Mouse (Mus musculus) liver, adult 2 months (tissue): ENCODE data around the gene Styk1. TPM values are rescaled to one million over a fixed set of nuclear protein-coding genes. Genes with fewer than 3 reads are reported as not detected.

Experiments used
- DNase-seq: peaks from one replicate; pipeline ENCODE4 v3.0.0-alpha.2; 2011; ENCODE audit warnings: low read depth, low spot score; ENCODE audit errors: extremely low read depth
- H3K27ac ChIP-seq: fragments of 200-500 bp; replicated peaks from 2 replicates; pipeline ENCODE4 v1.5.1; 2012; ENCODE audit warnings: low read depth, mild to moderate bottlenecking, control low read depth, inconsistent platforms, low read length; ENCODE audit not compliant: insufficient read depth
- H3K27me3 ChIP-seq: fragments of 200-500 bp; 2 replicates; pipeline ENCODE4 v1.6.1; 2012; ENCODE audit warnings: mild to moderate bottlenecking, moderate library complexity, low read length, inconsistent platforms; ENCODE audit not compliant: control insufficient read depth, insufficient read depth
- H3K36me3 ChIP-seq: fragments of 200-500 bp; 2 replicates; pipeline ENCODE4 v1.6.1; 2012; ENCODE audit warnings: low read length, inconsistent platforms; ENCODE audit not compliant: control insufficient read depth, insufficient read depth
- H3K4me1 ChIP-seq: fragments of 200-500 bp; 2 replicates; pipeline ENCODE4 v1.6.1; 2011; ENCODE audit warnings: low read length; ENCODE audit not compliant: control insufficient read depth, insufficient read depth
- H3K4me3 ChIP-seq: fragments of 200-500 bp; 2 replicates; pipeline ENCODE4 v1.5.1; 2011; ENCODE audit warnings: low read depth, mild to moderate bottlenecking, control low read depth, low read length, moderate library complexity; ENCODE audit not compliant: insufficient read depth
- H3K79me2 ChIP-seq: fragments of 200-500 bp; 2 replicates; pipeline ENCODE4 v1.6.1; 2012; ENCODE audit warnings: inconsistent platforms, mild to moderate bottlenecking, low read length, moderate library complexity; ENCODE audit not compliant: control insufficient read depth, insufficient read depth
- H3K9ac ChIP-seq: fragments of 200-500 bp; 2 replicates; pipeline ENCODE4 v1.6.1; 2012; ENCODE audit warnings: low read depth, mild to moderate bottlenecking, control low read depth, inconsistent platforms, low read length
- CTCF ChIP-seq: fragments of 200-500 bp; IDR thresholded peaks from 2 replicates; pipeline ENCODE4 v1.5.1; 2011; ENCODE audit warnings: low read depth, low read length, control low read depth
- POLR2A ChIP-seq: fragments of 200-500 bp; IDR thresholded peaks from 2 replicates; pipeline ENCODE4 v1.6.1; 2011; ENCODE audit warnings: low read length, control low read depth; ENCODE audit not compliant: insufficient read depth; ENCODE audit errors: extremely low read depth
- WGBS: fragments of 180-500 bp; shearing (Covaris S2); methylation state at CpG from one replicate; pipeline ENCODE4 v1.1.7; 2018; 5-methylcytosine and 5-hydroxymethylcytosine counted together
- polyA plus RNA-seq: library from polyadenylated mRNA; depleted of rRNA; stranded (reverse); fragments of >200 nt; gene quantifications from 2 replicates; pipeline ENCODE4 v1.2.3, GENCODE M21; 2012
- total RNA-seq: library from RNA; depleted of rRNA; stranded (reverse); fragments of >200 nt; gene quantifications from 2 replicates; pipeline ENCODE4 v1.2.3, GENCODE M21; 2014

Gene Styk1
- total and polyA plus RNA-seq, 2 experiments = not detected

DNA sequence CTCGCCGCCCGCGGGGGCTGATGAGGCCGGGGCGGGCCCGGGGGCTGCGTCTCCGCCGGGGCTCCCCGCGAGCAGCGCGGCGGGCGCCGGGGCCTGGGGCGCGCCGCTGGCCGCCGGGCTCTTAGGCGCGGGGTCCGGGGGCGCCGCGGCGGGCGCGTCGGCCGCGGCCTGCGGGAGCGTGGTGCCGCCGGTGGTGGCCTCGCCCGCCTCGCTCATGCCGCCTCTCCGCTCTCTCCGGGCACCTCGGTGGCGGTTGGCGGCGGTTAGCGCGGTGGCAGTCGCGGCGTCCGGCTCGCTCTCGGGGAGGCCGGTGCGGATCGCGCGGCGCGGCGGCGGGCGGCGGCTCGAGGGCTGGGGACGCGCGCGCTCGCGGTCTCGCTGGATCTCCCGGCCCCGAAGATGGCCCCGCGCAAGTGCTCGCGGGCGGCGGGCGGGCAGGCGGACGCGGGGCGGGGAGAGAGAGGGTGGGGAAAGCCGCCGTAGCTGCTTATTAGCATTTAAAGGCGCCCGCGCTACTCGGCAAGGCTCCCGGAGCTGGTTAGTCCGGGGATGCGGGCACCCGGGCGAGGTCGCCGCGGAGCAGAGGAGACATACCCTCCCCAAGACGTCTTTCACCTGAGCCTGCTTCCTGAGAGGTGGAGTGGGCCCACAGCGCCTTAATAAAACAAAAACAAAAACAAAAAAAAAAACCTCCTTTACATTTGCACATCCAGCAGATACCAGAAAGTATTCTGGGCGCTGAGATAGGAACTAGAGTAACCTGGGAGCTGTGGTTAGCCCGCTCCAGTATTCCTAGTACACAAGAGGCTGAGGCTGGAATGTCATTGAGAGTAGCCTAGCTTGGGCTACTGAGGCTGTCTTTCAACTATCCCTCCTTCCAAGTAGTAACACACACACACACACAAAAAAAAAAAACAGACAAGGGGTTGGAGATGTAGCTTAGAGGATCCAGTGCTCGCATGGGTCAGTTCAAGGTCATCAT lies 34.9 kb upstream of the Styk1 start, which contains the start of gene Ybx3:
TSS of gene Ybx3 (minus strand) at position 437 of the 982 bp plus-strand sequence.
- no peaks in the 10 kb centered on the region for H3K36me3 ChIP-seq
- TF ChIP-seq POLR2A (no peak), CTCF (no peak)
- peak within 1 kb of the TSS; percentile 86 for H3K4me3 ChIP-seq
- WGBS = 2% methylated on average over 96 of the region's 107 CpGs
- H3K9ac ChIP-seq = peak within 1 kb of the TSS; percentile 99
- H3K27ac ChIP-seq = peak within 1 kb of the TSS; percentile 38; the same call in 1 of the 2 replicates
- DNase-seq = peak; percentile 50
- no peaks in the 10 kb centered on the region for H3K27me3 ChIP-seq
- H3K4me1 ChIP-seq = peaks cover 3% of the 10 kb centered on the region; the same call in 1 of the 2 replicates
- peaks cover 8% of the 10 kb centered on the region for H3K79me2 ChIP-seq

DNA sequence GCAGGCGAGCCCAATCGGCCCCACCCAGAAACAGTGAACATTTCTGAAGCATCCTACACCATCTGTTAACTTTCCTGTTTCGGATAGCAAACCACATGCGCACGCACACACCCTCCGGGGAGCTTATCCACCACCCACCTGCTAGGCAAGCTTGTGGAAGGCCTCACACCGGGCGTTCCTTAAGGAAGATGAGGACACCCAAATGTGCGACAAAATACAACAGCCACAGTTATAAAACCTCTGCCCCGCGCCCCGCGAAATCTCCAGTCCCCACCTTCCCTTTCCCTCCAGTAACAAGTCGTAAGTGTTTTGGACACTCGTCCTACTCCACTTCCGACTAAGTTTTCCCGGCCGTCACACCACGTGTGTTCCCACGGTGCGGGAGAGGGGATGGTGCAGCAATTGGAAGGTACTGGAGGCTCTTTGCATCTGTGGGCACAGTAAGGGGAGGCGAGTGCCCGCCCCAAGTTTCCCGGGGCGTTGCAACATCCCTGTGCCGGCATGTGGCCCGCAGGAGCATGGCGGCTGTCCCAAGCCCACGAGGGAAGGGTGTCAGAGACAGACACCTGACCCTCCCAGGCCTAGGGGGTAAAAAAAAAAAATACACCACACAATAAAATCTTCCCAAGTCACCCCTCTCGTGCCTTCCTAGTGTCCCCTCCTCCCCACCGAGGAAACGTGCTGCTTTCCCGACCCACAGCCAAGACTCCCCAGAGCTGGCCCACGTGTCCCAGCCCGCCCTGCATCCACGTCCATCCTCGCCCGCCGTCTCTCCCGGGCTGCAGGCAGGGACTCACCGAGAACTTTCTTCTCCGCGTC lies 34.0 kb upstream of the Styk1 start:
- peaks cover 8% of the 10 kb centered on the region for H3K79me2 ChIP-seq
- peak overlapping the region; percentile 99 for H3K9ac ChIP-seq
- peak overlapping the region; percentile 86 for H3K4me3 ChIP-seq
- TF ChIP-seq POLR2A (no peak), CTCF (no peak)
- no peak overlapping the region for H3K27ac ChIP-seq
- WGBS = 5% methylated on average over 43 of the region's 43 CpGs
- H3K36me3 ChIP-seq = no peaks in the 10 kb centered on the region
- H3K27me3 ChIP-seq = no peaks in the 10 kb centered on the region
- H3K4me1 ChIP-seq = peaks cover 6% of the 10 kb centered on the region
- DNase-seq = peak; percentile 31

GRCm38 (mm10) chr6:131386416-131387019 lies 33.1 kb upstream of the Styk1 start:
- Histone ChIP-seq H3K4me1 (peaks cover 6% of the 10 kb centered on the region), H3K36me3 (no peaks in the 10 kb centered on the region), H3K9ac (no peak overlapping the region), H3K79me2 (peaks cover 8% of the 10 kb centered on the region), H3K27me3 (no peaks in the 10 kb centered on the region), H3K27ac (no peak overlapping the region), H3K4me3 (no peak overlapping the region)
- DNase-seq = no peak
- 78% methylated on average over 9 of the region's 9 CpGs for WGBS
- no peak for TF ChIP-seq POLR2A
- no peak for TF ChIP-seq CTCF

DNA sequence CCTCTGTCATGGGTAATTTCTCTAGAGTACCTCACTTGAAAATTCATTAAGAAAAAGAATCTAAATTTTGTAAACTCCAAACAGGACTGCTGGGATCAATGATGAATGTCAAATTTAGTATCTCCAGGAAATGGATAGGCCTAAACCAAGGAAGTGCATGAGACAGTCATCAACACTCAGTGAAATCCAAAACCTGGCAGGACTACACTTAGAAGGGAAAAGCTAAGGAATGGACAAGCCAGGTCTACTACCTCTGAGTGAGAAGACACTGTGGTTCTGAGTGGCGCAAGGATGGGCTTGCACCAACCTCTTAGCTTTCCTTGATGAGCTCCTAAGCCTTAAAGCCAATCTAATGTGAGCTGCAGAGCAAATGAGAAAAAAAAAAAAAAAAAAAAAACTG lies 32.1 kb upstream of the Styk1 start:
- Histone ChIP-seq H3K9ac (no peak overlapping the region), H3K27ac (no peak overlapping the region), H3K4me1 (peaks cover 6% of the 10 kb centered on the region), H3K79me2 (peaks cover 8% of the 10 kb centered on the region), H3K36me3 (peaks cover 2% of the 10 kb centered on the region; the same call in 1 of the 2 replicates), H3K27me3 (no peaks in the 10 kb centered on the region), H3K4me3 (no peak overlapping the region)
- 86% methylated on average over 1 of the region's 1 CpGs for WGBS
- TF ChIP-seq CTCF (no peak), POLR2A (no peak)
- DNase-seq = no peak

DNA sequence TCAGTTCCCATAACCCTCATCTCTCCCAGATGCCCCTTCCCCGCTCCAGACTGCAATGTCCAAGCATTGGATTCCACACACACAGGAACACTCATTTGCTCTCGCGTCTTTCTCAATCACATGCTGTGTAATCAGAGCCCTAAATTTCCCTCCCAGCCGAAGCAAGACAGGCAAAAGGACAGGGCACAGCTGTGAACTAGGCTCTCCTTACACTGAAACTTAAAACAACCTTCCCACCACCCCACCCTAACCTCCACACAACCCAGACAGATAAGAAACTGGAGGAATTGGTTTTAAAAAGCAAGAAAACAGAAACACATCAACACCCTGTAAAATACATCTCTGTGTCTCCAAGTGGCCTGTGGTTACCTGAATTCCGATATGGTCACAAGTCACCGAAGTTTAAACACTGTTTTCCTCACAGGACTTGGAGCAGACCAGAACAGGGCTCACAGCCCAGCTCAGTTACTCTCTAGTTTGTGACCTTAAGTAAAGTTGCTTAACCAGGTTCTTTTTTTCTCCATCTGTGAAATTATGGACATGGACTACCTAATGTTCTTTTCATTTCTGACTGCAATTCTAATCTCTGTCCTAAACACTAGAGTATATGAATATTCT lies 30.4 kb upstream of the Styk1 start:
- no peak overlapping the region for H3K4me3 ChIP-seq
- WGBS = 28% methylated on average over 6 of the region's 6 CpGs
- H3K36me3 ChIP-seq = peaks cover 15% of the 10 kb centered on the region
- no peak for TF ChIP-seq CTCF
- no peak for TF ChIP-seq POLR2A
- H3K79me2 ChIP-seq = peaks cover 8% of the 10 kb centered on the region
- no peak overlapping the region for H3K27ac ChIP-seq
- H3K27me3 ChIP-seq = no peaks in the 10 kb centered on the region
- no peak overlapping the region for H3K9ac ChIP-seq
- peaks cover 6% of the 10 kb centered on the region for H3K4me1 ChIP-seq
- DNase-seq = peak; percentile 66
